Mouse (Mus musculus): Measurements from ENCODE around the gene Ptpdc1. TPM values are rescaled to one million over a fixed set of nuclear protein-coding genes. Genes with fewer than 3 reads are reported as not detected.

Gene Ptpdc1
- total and polyA plus RNA-seq, 3 experiments, result not detected

DNA sequence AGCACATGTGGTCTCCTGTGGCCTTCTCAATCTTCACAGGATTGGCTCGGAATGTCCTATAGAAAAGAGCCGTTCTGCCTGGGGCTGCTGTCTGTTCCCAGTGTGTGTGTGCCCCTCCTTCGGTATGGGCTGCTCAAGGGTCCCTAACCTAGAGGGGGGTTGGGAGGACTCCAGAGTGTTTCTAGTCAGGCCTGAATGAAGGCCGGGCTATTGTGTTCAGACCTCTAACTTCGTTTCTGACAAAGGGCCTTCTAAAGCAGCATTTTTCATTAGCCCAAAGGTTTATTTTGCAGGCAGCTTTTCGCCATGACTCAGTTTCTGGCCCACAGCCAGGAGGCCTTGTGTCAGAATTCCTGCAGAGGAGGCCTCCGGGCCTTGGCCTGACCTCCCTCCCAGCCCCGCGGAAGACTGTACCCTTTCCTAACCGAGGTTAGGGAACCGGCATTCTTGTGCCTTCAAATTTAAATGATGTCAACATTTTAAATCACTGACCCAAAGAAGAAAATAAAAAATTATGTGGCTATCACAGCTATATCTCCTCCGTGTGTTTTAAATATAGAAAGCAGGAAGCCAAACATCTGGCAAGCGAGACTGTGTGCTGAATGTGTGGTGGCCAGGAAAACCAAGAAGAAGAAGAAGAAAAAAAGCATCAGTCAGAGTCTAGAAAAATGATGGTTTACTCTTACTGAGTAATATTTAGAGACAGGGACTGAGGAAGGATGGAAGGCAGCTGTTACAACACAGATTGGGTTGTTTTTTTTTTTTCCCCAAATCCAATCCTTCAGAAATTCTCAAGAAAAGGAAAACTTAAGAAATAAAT is 59.1 kb downstream of the Ptpdc1 start:
- no peak overlapping the region for H3K27ac ChIP-seq (ENCODE audit: insufficient read depth, low read depth)
- dilution Hi-C loops (cut with MboI; ENCODE audit: extremely low pct_ligation_motif_present, extremely low pct_unique_long_range_greater_than_20kb, low sequenced_read_pairs), result no loop called here

GRCm38 (mm10) chr13:48564881-48565600 is 60.4 kb downstream of the Ptpdc1 start:
- Histone ChIP-seq H3K4me3 (replicated peaks in 1 of 3; ENCODE audit: low read depth in 2 of 3, low read length in 2 of 3, poor library complexity in 1 of 3) (no peak overlapping the region), H3K4me2 (ENCODE audit: insufficient read depth, low read depth, poor library complexity, severe bottlenecking) (no peak overlapping the region), H3K9ac (ENCODE audit: insufficient read depth, low read depth) (no peak overlapping the region), H3K27ac (ENCODE audit: insufficient read depth, low read depth) (no peak overlapping the region), H3K4me1 (ENCODE audit: control insufficient read depth in 1 of 2, insufficient read depth in 2 of 2) (peaks cover 0 to 8% of the 10 kb centered on the region in 2 experiments; a peak in 2 of 4 replicates), H3K27me3 (replicated peaks) (no peaks in the 10 kb centered on the region), H3K36me3 (replicated peaks in 1 of 2; ENCODE audit: control insufficient read depth in 1 of 2, insufficient read depth in 1 of 2, low read length in 1 of 2) (no peaks in the 10 kb centered on the region), H3K79me2 (replicated peaks; ENCODE audit: control insufficient read depth, extremely low read depth, insufficient read depth, poor library complexity, severe bottlenecking) (no peaks in the 10 kb centered on the region), H3K9me3 (replicated peaks; ENCODE audit: low read length) (no peaks in the 10 kb centered on the region)
- TF ChIP-seq GABPA (IDR thresholded peaks at IDR 0.05; ENCODE audit: insufficient replicate concordance, low read depth, low read length), result no peak
- TF ChIP-seq CTCF (conservative IDR thresholded peaks at IDR 0.05 in 1 of 2, IDR thresholded peaks at IDR 0.05 in 1 of 2; ENCODE audit: low read depth in 2 of 2, low read length in 2 of 2), result no peak
- TF ChIP-seq ELF1 (IDR thresholded peaks at IDR 0.05; ENCODE audit: low read depth, low read length), result no peak
- TF ChIP-seq UBTF (IDR thresholded peaks at IDR 0.05; ENCODE audit: low read depth, low read length), result no peak
- TF ChIP-seq CHD1 (IDR thresholded peaks at IDR 0.05; ENCODE audit: low read depth, low read length), result no peak
- no peak for TF ChIP-seq EP300 (IDR thresholded peaks at IDR 0.05; ENCODE audit: low read length)
- TF ChIP-seq NELFE (IDR thresholded peaks at IDR 0.05; ENCODE audit: low read depth, low read length), result no peak
- TF ChIP-seq ETS1 (conservative IDR thresholded peaks at IDR 0.05; ENCODE audit: low read depth, low read length), result no peak
- no peak for TF ChIP-seq RAD21 (IDR thresholded peaks at IDR 0.05; ENCODE audit: low read depth, low read length)
- no peak for TF ChIP-seq PAX5 (IDR thresholded peaks at IDR 0.05; ENCODE audit: low read length)
- no peak for TF ChIP-seq TBP (conservative IDR thresholded peaks at IDR 0.05; ENCODE audit: low read depth, low read length)
- in situ Hi-C loops (cut with MboI; ENCODE audit: low pct_ligation_motif_present, low pct_unique_long_range_greater_than_20kb, low sequenced_read_pairs), result no loop called here
- dilution Hi-C loops (cut with MboI; ENCODE audit: extremely low pct_ligation_motif_present, extremely low pct_unique_long_range_greater_than_20kb, low sequenced_read_pairs), result no loop called here
- DNase-seq (ENCODE audit: extremely low read depth), result no peak

More for the DNA sequence above, 59.1 kb downstream of the Ptpdc1 start:
- Histone ChIP-seq H3K9ac (ENCODE audit: insufficient read depth, low read depth) (no peak overlapping the region), H3K36me3 (replicated peaks in 1 of 2; ENCODE audit: control insufficient read depth in 1 of 2, insufficient read depth in 1 of 2, low read length in 1 of 2) (no peaks in the 10 kb centered on the region), H3K4me1 (ENCODE audit: control insufficient read depth in 1 of 2, insufficient read depth in 2 of 2) (peaks cover 3 to 17% of the 10 kb centered on the region in 2 experiments; a peak in 3 of 4 replicates), H3K4me2 (ENCODE audit: insufficient read depth, low read depth, poor library complexity, severe bottlenecking) (no peak overlapping the region), H3K79me2 (replicated peaks; ENCODE audit: control insufficient read depth, extremely low read depth, insufficient read depth, poor library complexity, severe bottlenecking) (no peaks in the 10 kb centered on the region), H3K4me3 (replicated peaks in 1 of 3; ENCODE audit: low read depth in 2 of 3, low read length in 2 of 3, poor library complexity in 1 of 3) (no peak overlapping the region), H3K27me3 (replicated peaks) (no peaks in the 10 kb centered on the region), H3K9me3 (replicated peaks; ENCODE audit: low read length) (no peaks in the 10 kb centered on the region)
- in situ Hi-C loops (cut with MboI; ENCODE audit: low pct_ligation_motif_present, low pct_unique_long_range_greater_than_20kb, low sequenced_read_pairs), result no loop called here
- no peak for TF ChIP-seq BHLHE40 (IDR thresholded peaks at IDR 0.05; ENCODE audit: low read depth, low read length)
- TF ChIP-seq CHD1 (IDR thresholded peaks at IDR 0.05; ENCODE audit: low read depth, low read length), result no peak
- TF ChIP-seq ELF1 (IDR thresholded peaks at IDR 0.05; ENCODE audit: low read depth, low read length), result no peak
- no peak for TF ChIP-seq MAZ (IDR thresholded peaks at IDR 0.05; ENCODE audit: low read depth, low read length)
- no peak for TF ChIP-seq KAT2A (IDR thresholded peaks at IDR 0.05; ENCODE audit: insufficient replicate concordance, low read length)
- no peak for TF ChIP-seq SIN3A (IDR thresholded peaks at IDR 0.05; ENCODE audit: low read length)
- DNase-seq (ENCODE audit: extremely low read depth), result no peak
